In the genomic region with DNA sequence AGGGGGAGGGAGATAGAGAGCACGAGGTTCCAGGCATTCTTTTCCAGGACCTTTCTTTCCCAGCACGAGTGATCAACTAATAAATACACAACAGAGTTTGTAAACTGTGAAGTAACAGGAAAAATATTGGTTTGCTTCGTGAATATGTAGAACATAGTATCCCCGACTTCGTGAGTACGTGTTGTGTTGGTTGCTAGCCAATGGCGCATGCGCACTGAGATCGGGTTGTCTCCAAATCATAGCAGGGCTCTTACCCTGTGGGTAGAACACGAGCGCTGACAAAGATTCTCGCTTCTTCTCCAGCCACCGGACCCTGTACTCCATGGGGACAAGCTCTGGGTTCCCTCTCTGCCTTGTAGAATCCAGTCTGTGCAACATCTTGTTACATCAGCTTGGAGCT, we compare ENCODE assay signal across 23 mouse cellular contexts. TPM values are rescaled to one million over a fixed set of nuclear protein-coding genes. Genes with fewer than 3 reads are reported as not detected.
"Had no signal": no experiment of that assay in that cellular context is flagged by ENCODE, and none has a peak within 500 bp of the region (broad histone marks: within the 10 kb centered on the region; RNA-seq: fewer than 3 reads in every experiment).

No protein-coding gene starts in this region.

- H3K9me3 ChIP-seq: limb, embryonic 12.5 days; megakaryocyte, embryonic 14.5 days; midbrain, embryonic 10.5 days; midbrain, embryonic 13.5 days; neural tube, embryonic 13.5 days; stomach, embryonic 15.5 days had no signal

- H3K27ac ChIP-seq: layer of hippocampus, adult 2 months; limb, embryonic 12.5 days; liver, embryonic 14.5 days; midbrain, embryonic 10.5 days; midbrain, embryonic 13.5 days; neural tube, embryonic 13.5 days; stomach, embryonic 15.5 days had no signal

- H3K4me2 ChIP-seq: limb, embryonic 12.5 days; liver, embryonic 11.5 days; midbrain, embryonic 13.5 days; neural tube, embryonic 13.5 days; stomach, embryonic 15.5 days had no signal

- H3K36me3 ChIP-seq: limb, embryonic 12.5 days; midbrain, embryonic 10.5 days; midbrain, embryonic 13.5 days; neural tube, embryonic 13.5 days; stomach, embryonic 15.5 days had no signal

- DNase-seq: kidney, adult 18-20 months; kidney, adult 9 months; kidney, postnatal 14 days; layer of hippocampus, adult 9-11 months; liver, postnatal 0 days; retina, postnatal 1 day; right cerebral cortex, postnatal 25 days; spleen, adult 18-20 months; thymus, postnatal 25 days had no signal

- H3K9ac ChIP-seq: limb, embryonic 12.5 days; liver, embryonic 14.5 days; liver, postnatal 0 days; midbrain, embryonic 13.5 days; neural tube, embryonic 13.5 days; stomach, embryonic 15.5 days had no signal

- H3K4me3 ChIP-seq: layer of hippocampus, adult 2 months; limb, embryonic 12.5 days; megakaryocyte, embryonic 14.5 days; midbrain, embryonic 10.5 days; midbrain, embryonic 13.5 days; myocyte; neural tube, embryonic 13.5 days; stomach, embryonic 15.5 days had no signal

- ATAC-seq: hindbrain, embryonic 16.5 days; inflammation-experienced regulatory T-cells, adult 6 months; intestine, embryonic 16.5 days; liver, postnatal 0 days; midbrain, embryonic 13.5 days; midbrain, embryonic 16.5 days had no signal

- H3K27me3 ChIP-seq: limb, embryonic 12.5 days; neural tube, embryonic 13.5 days; stomach, embryonic 15.5 days had no signal

RNA-seq across cellular contexts. Expression of gene Tlr5, which starts 33.2 kb away (rescaled TPM):
- polyA plus RNA-seq: inflammation-experienced regulatory T-cells, adult 6 months; myocyte had no signal
